ENCODE assay signal across 1 mouse cellular context in the genomic region with DNA sequence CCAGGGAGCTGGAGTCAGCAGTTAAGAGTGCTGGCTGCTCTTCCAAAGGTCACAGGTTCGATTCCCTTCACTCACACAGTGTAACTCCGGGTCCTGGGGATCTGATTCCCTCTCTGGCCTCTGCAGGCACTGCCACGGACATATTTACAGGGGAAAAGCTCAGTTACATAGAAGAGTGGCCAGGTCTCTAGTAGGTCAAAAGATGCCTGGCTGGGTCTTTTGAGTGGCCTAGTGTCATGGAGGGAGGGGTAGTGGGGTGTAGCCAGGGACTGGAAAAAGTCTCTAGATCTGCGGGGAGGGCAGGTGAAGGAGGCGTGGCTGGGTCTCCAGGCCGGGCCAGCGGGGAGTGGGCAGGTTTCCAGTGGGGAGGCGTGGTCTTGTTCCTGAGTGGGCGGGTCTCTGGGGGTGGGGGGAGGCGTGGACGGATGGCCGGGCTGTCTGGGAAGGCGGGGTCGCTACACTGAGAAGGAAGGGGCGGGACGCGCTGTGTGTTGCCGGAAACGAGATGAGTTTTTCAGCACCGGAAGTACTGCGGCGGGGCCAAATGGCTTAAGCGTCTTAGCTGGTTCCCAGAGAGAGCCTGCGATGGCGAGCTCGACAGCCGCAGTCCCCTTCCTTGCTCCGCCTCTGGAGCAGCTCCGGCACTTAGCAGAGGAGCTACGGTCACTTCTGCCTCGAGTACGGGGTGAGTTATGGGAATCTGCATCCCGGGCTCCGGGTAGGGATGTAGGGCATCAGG.
TF ChIP-seq lines count a peak whose summit lies in the region.

TSS of gene Ccndbp1 (plus strand) at position 479 of the 739 bp plus-strand sequence.

TF ChIP-seq in myocyte, 11 proteins besides CTCF, POLR2A, EP300 and RAD21 (continued from another document):
- TF ChIP-seq CEBPB (IDR thresholded peaks at IDR 0.05; ENCODE audit: insufficient read depth, poor library complexity, severe bottlenecking) (no peak), TCF12 (IDR thresholded peaks at IDR 0.05; ENCODE audit: insufficient read depth, poor library complexity, severe bottlenecking) (no peak), POLR2AphosphoS2 (IDR thresholded peaks at IDR 0.05; ENCODE audit: insufficient read length, low read depth) (no peak), MAX (IDR thresholded peaks at IDR 0.05; ENCODE audit: low read depth) (no peak), USF1 (IDR thresholded peaks at IDR 0.05; ENCODE audit: low read depth) (no peak), REST (IDR thresholded peaks at IDR 0.05; ENCODE audit: insufficient read depth, insufficient read length) (no peak)
